Mouse (Mus musculus): ENCODE data around the gene Sgo1. TPM values are rescaled to one million over a fixed set of nuclear protein-coding genes. Genes with fewer than 3 reads are reported as not detected.
A peak's percentile ranks its signal among the peaks of the same experiment; 100 is the strongest.
"Not testable (repeated sequence)": the region's sequence is repeated elsewhere in the genome, so short reads cannot be mapped to it uniquely, and the experiment has no call there.

The Sgo1 gene
- 26.3 and 27.9 TPM in 2 replicates for total RNA-seq (2014; fragmentation: Nextera tagmentation)
- 44.7 and 58.5 TPM in 2 replicates for total RNA-seq (2017)

DNA sequence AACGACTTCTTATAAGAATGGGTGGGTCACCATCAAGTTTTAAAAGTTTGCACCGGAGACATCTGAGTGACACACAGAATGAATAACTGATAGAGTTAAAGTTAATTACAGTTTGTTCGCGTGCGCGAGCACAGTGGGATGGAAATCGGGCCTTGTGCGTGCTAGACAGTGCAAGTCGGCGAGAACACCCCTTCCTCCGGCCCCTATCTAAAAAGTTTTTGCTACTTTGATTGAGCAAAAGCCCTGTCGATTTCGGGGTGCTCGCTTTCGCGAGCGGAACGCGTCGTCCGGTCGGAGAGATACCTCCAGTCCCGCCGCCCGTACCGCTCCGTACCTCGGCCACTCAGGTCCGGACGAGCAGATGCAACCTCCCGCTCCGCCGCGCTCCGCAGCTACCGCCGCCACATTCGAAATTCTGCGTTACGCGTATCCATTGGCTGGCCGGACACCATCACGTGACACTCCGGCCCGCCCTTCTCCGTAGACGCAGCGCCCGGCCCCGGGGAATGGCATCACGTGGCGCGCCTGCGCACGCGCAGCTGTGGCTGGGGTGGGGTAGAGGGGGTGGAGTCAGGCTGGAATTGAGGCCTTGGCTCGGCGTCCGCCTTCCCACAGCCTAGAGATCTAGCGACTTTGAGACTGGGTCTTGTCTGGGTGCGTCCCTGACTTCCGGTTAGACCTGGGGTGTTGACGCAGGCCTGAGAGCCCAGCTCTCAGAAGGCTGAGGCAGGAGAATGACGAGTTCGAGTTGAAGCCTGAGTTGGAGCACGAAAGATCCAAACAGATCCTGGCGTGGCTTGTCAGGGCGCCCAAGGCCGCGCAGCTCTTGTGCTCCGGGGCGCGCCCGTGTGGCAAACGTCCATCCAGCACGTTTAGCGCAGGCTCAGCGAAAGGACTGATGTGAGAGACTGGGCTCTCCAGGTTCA lies at the start of gene Sgo1:
TSS of gene Sgo1 (minus strand) at position 457 of the 926 bp plus-strand sequence.
- ATAC-seq (replicated peaks; ENCODE audit: low FRiP score, low TSS enrichment, poor library complexity, severe bottlenecking), result peak; percentile 94

- ATAC-seq (replicated peaks; ENCODE audit: low FRiP score, low TSS enrichment, poor library complexity, severe bottlenecking), result not testable (repeated sequence)
Measured at GRCm38 (mm10) chr17:53718916-53719315, 29.8 kb upstream of the Sgo1 start.

DNA sequence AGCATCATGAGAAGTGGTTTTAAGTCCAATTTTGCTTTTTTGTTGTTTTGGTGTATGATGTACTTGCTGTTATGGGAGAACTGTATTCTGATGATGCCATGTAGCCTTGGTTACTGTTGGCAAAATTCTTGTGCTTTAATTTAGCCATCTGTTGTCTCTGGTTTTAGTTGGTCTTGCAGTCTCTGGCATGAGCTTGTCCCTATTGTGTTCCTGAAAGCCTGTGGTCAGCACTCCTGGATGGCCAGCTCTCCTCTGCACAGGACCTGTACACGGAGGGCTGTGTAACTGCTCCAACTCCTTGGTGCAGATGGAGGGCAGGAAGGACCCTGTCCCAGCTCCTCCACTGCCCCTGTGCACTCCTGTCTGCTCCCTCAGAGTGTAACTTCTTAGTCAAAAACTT lies 29.3 kb upstream of the Sgo1 start:
- ATAC-seq (replicated peaks; ENCODE audit: low FRiP score, low TSS enrichment, poor library complexity, severe bottlenecking), result no peak

- ATAC-seq (replicated peaks; ENCODE audit: low FRiP score, low TSS enrichment, poor library complexity, severe bottlenecking), result not testable (repeated sequence)
Measured at GRCm38 (mm10) chr17:53715161-53715560, 26.0 kb upstream of the Sgo1 start.

- ATAC-seq (replicated peaks; ENCODE audit: low FRiP score, low TSS enrichment, poor library complexity, severe bottlenecking), result no peak
Measured at GRCm38 (mm10) chr17:53714453-53714852, 25.3 kb upstream of the Sgo1 start.

- not testable (repeated sequence) for ATAC-seq (replicated peaks; ENCODE audit: low FRiP score, low TSS enrichment, poor library complexity, severe bottlenecking)
Measured at GRCm38 (mm10) chr17:53697521-53697920, 8.4 kb upstream of the Sgo1 start.

GRCm38 (mm10) chr17:53694039-53694438 lies 4.9 kb upstream of the Sgo1 start:
- no peak for ATAC-seq (replicated peaks; ENCODE audit: low FRiP score, low TSS enrichment, poor library complexity, severe bottlenecking)

- ATAC-seq (replicated peaks; ENCODE audit: low FRiP score, low TSS enrichment, poor library complexity, severe bottlenecking), result peak; percentile 15
Measured at GRCm38 (mm10) chr17:53689946-53690345, 813 bp upstream of the Sgo1 start.

DNA sequence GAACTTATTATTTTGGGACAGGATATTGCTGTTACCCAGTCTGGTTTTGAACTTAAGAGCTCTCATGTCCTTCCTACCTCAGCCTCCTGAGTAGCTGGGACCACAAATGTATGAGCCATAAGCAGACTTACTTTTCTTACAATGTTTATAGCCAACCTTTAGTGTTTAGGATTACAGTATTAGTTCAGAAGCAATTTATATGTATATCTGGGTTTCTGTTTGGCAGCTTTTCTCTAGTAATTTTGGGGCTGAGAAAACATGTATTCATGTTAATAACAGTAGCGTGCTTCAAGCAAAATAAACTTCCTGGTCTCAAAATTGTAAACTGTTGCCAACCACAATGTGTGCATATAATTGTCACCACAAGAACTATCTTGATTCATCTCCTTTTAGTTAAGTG lies 812 bp downstream of the Sgo1 start:
- no peak for ATAC-seq (replicated peaks; ENCODE audit: low FRiP score, low TSS enrichment, poor library complexity, severe bottlenecking)

DNA sequence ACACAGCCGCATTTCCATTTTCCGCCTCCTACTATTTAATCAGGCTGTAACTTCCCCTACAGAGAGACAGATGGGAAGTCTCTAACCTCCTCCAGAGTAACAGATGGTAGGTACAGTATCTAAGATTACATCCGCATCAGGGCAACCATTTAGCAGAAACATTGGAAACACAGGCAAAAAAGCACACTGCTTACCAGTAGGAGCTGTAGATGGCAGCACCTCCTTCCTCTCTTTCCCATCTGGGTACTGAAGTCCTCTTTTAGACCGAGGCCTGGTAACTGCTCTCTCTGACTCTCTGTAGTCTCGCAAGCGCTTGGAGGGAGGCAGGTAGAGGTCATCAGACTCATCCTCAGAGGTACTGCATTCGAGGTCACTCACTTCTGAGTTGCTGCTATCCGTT lies 10.4 kb downstream of the Sgo1 start:
- peak; percentile 91 for ATAC-seq (replicated peaks; ENCODE audit: low FRiP score, low TSS enrichment, poor library complexity, severe bottlenecking)

DNA sequence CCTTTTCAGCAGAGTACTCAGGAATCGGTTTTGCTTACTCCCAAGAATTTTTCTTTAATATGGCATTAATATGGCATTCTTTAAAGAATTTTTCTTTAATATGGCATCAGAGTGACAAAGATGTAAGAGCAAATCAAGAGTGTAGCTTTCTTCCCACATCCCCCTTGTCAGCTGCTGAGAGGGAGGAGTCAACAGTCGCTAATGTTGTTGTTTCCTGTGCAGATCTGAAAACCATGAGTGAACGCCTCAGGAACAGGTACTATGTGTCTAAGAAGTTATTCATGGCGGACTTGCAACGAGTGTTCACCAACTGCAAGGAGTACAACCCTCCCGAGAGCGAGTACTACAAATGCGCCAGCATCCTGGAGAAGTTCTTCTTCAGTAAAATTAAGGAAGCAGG lies 18.7 kb downstream of the Sgo1 start:
- no peak for ATAC-seq (replicated peaks; ENCODE audit: low FRiP score, low TSS enrichment, poor library complexity, severe bottlenecking)

GRCm38 (mm10) chr17:53664703-53665382 lies 24.3 kb downstream of the Sgo1 start:
- no peak for ATAC-seq (replicated peaks; ENCODE audit: low FRiP score, low TSS enrichment, poor library complexity, severe bottlenecking)

DNA sequence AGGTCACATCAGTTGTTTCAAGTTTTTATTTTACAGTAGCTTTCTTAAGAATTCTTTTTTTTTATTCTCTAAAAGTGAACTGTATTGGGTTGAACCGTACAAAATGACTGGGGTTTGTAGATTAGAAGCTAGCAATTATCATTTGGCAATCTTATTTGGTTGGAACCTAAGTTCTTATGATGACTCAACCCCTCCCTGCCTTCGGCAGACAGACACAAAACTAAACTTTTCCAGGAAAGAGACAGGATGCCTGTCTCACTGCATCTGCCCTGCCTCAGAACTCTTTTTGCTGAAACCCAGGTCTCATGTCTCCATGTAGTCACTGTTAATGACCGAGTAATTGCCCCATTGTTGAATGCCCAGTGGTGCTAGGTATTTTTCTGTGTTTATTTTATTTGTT lies 24.9 kb downstream of the Sgo1 start:
- ATAC-seq (replicated peaks; ENCODE audit: low FRiP score, low TSS enrichment, poor library complexity, severe bottlenecking), result no peak

DNA sequence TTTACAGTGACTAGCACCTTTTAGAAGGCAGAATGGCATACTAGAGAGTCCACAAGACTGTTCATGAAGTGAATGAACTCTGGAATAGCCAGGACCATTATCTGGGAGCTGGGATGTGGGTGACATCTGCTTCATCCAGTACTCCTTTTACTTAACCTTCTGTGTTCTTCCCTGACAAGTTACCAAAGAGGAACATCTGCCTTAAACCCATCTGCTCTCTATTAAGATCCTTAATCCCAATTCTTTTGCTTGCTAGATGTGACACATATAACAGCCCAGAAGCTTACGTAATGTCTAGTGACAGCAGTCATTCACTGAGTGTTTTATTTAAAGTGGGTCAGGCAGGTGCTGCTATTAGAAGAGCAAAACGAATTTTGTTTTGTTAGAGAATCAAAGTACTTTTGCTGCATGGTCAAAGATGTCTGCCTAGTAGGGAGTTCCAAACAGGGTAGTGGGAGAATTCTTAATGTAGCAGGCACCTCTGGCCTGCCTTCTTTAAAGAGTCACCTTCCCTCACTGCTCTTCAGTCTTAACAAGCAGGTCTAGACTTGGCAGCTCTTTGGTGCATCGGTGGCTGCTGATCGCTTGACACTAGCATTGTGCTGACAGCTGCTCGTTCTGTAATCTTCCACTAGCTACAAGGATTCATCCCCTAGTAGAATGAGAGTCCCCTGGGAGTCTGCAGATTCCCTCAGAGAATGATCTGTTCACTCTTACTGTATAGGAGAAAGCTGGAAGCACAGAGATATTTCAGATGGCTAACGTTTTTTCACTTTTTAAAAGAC lies 27.9 kb downstream of the Sgo1 start:
- ATAC-seq (replicated peaks; ENCODE audit: low FRiP score, low TSS enrichment, poor library complexity, severe bottlenecking), result no peak

- ATAC-seq (replicated peaks; ENCODE audit: low FRiP score, low TSS enrichment, poor library complexity, severe bottlenecking), result no peak
Measured at GRCm38 (mm10) chr17:53659738-53660137, 29.4 kb downstream of the Sgo1 start.

- no peak for ATAC-seq (replicated peaks; ENCODE audit: low FRiP score, low TSS enrichment, poor library complexity, severe bottlenecking)
Measured at GRCm38 (mm10) chr17:53659230-53659629, 29.9 kb downstream of the Sgo1 start.

- ATAC-seq (replicated peaks; ENCODE audit: low FRiP score, low TSS enrichment, poor library complexity, severe bottlenecking), result no peak
Measured at GRCm38 (mm10) chr17:53658668-53659067, 30.5 kb downstream of the Sgo1 start.

- ATAC-seq (replicated peaks; ENCODE audit: low FRiP score, low TSS enrichment, poor library complexity, severe bottlenecking), result peak; percentile 89
Measured at GRCm38 (mm10) chr17:53657391-53657790, 31.7 kb downstream of the Sgo1 start.

DNA sequence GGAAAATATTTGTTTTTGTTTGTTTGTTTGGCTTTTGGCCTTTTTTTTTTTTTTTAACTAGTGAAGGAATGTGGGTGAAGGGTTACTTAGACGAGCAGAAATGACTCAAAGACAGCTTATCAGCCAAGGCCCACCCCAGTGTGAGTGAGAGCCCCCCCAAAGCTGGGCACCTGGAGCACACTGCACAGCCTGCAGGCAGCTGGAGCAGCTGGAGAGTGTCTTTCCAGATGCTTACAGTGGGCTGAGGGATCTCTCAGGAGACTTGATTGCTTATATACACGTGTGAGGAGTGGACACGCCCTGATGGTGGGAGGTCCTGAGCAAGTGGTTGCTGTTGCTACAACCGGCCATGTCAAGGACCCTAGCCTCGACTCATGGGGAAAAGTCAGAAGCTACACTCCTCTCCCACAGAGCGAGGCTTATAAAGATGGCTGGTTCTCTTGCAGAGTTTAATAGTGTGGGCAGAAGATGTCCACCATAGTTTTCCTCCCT lies 32.7 kb downstream of the Sgo1 start:
- no peak for ATAC-seq (replicated peaks; ENCODE audit: low FRiP score, low TSS enrichment, poor library complexity, severe bottlenecking)

- no peak for ATAC-seq (replicated peaks; ENCODE audit: low FRiP score, low TSS enrichment, poor library complexity, severe bottlenecking)
Measured at GRCm38 (mm10) chr17:53655959-53656358, 33.2 kb downstream of the Sgo1 start.

Measured in megakaryocyte-erythroid progenitor cell, adult 5-6 weeks (primary cell).